Mouse (Mus musculus) left cerebral cortex, adult 11 months (tissue): ENCODE measurements at regions not wholly inside any gene's neighbourhood (a gene's known extent, or its start where the extent isn't known, plus 50 kb on each side); places are given as distances from the start of the nearest gene placed in this dataset.

Source experiments
- DNase-seq: peaks from one replicate; pipeline ENCODE4 v3.0.0; 2022; ENCODE audit warnings: low spot score

DNA sequence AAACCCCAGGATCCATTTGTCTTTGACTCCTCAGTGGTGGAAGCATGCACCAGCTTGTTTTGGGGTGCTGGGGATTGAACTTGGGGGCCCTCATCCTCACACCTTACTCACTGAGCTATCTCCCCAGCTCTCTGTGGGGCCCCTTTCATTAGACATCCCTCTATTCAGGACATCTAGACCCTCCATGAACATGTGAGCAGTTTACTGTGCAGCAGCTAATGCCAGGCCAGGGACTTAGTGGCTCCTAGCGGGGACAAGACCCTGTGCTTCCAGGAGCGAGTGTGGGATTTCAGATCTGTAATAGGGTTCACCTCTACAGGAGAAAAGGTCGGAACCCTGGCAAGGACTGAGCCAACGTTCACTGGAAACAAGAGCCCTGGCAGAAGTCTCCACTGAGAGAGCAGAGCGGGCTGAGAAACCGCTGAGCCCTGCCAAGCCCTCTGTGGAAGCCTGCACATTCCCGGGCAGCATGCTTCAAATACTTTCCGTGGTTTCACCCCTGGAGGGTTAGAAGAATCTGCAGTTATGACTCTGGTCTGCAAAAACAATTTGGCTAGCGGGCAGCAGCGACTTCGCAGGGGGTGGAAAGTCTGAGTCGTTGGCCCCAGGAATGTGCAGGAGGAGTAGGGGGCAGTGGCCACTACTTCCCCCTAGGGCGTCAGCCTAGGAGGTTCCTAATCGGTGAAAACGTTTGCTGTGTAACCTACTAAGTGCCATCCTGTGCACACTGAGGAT, 125.6 kb downstream of the Smad6 start:
- no peak for DNase-seq

DNA sequence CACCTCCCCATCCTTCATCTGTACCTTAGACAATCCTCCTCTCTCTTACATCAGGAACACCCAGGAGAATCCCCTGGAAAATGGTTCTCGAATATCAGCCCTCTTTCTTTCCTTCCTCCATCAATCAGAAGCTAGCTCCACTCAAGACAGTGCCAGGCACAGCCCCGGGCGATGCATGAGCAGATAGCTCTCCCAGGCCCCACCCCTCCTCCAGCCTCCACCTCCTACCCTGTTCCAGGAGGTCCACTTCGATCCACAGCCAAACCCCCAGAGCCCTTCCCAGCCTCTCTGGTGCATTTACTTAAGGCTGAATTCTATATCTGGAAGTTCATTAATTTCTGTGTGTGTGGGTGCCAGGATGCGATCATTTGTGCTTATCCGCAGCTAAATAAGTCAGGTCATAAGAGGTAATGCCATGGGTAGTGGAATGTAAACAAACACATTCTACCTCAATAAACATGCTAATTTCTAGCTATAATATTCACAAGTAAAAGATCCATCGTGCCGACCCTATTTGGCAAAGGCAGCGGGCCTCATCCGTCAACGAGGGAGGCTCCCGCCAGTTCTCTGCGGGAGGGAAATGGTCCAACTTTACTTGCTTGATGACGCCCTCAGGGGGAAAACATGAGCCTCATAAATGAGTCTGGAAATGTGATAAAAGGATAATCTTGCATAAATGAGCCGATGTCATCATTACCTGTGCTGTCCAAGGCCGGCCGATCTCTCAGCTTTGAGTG, 129.5 kb downstream of the Smad6 start:
- DNase-seq: no peak

DNA sequence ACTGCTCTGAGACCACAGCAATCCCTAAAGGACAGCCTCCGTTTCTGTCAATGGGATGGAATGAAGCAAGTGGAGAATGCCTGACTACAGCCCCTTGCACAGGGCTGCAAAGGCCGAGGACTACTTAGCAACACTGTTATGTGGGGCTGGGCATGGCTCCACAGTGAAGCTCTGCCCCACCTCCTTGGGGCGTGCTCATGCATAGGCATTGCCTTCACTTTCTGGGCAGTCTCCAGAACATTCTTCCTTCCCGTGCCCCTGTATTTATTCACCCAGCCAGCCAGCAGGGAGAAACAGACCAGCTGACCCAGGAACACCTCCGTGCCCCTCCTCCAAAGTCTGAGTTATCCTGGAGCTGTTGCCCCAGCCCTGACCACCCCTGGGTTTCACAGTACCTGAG, 131.1 kb downstream of the Smad6 start:
- no peak for DNase-seq

DNA sequence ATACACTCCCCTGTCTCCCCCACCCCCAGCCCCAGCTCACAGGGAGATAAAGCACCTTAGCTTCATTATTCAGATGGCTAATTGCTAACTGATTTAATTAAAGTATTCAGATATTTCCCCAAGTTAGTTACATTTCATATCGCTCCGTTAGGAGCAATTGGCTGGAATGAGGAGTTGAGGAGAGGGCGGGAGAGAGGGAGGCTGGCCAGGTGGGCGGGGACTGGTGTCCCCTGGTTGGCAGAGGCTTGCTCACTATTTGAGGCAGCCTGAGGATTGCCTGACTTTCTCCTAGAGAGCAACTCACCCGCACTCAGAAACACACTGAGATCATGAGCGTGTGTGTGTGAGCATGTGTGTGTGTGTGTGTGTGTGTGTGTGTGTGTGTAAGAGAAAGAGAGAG, 131.8 kb upstream of the Smad3 start:
- no peak for DNase-seq

DNA sequence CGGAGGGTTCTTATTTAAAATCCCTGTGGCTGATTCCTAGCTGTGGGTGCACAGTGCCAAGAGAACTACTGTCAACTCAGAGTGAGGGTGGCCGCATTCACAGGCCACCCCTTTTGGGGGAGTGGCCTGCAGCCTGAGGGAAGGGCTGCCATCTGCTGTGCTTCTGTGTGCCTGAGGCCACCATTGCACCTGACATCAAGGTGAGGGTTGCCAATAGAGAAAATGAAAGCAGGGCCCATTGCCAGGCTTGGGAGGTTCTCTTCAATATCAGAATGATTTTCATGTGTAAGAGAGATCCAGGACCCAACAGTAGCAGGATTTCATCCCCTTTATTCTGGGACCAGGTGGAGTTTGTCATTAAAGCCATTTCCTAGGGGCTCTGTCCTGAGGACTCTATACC, 127.2 kb upstream of the Smad3 start:
- no peak for DNase-seq

DNA sequence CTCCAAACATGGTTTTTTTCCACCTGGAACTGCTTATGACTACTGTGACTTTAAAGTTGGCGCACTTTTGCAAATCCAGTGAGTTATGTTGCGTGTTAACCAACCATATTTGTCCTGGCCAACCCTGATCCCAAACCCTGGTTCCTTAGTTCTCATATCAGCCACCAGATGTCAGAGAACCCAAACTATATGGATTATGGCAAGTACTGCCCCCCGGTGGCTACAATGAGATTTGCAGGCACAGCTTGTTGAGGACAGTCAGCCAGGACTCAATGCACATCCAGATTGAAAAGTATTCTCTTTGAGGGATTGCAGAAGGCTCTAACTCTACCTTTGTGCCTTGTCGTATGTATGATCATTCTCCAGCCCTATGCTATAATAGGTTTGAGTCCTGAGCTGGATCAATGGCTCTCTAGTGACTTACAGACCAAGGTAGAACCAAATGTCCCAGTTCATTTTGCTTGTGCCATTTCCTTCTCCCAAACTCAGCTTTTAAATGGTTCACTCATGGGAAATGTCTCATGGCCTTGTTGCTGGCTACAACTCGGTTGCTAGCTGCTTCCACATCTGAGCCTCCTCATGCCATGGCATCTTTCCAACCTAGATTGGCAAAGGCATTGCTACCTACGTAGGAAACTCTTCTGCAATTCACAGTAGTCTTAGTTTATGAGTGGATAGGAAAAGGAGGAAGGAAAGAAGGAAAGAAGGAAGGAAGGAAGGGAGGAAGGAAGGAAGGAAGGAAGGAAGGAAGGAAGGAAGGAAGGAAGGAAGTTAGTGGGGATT, 126.1 kb upstream of the Smad3 start:
- no peak for DNase-seq

DNA sequence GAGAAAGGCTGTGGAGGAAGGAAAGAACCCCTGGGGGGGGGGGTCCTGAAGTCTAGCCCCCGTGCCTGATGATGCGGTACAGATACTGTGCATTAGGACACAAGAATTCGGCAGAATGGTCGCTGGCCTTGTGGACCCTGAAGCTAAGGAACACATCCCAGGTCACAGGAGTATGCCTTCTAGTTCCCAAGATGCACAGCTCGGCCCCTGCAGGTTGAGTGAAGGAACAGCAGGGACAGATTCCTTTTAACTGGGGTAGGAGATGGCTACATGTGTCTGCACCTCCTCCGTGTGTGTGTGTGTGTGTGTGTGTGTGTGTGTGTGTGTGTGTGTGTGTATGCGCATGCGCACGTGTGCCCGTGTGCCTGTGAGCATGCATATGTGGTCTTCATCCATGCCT, 123.9 kb upstream of the Smad3 start:
- DNase-seq: no peak

DNA sequence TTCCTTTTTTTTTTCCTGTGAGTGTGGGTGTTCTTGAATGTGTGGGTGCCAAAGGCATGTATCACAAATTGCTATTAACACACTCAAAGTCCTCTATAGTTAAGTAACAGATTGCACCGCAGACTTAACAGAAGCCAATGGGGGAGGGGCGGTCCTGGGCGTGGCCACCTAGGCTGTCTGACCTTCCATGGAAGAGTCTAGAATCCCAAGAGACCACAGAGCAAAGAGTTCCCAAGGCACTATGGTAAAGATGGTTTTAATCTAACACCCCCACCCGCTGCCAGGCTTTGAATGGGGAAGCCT, 123.4 kb upstream of the Smad3 start:
- DNase-seq: no peak

DNA sequence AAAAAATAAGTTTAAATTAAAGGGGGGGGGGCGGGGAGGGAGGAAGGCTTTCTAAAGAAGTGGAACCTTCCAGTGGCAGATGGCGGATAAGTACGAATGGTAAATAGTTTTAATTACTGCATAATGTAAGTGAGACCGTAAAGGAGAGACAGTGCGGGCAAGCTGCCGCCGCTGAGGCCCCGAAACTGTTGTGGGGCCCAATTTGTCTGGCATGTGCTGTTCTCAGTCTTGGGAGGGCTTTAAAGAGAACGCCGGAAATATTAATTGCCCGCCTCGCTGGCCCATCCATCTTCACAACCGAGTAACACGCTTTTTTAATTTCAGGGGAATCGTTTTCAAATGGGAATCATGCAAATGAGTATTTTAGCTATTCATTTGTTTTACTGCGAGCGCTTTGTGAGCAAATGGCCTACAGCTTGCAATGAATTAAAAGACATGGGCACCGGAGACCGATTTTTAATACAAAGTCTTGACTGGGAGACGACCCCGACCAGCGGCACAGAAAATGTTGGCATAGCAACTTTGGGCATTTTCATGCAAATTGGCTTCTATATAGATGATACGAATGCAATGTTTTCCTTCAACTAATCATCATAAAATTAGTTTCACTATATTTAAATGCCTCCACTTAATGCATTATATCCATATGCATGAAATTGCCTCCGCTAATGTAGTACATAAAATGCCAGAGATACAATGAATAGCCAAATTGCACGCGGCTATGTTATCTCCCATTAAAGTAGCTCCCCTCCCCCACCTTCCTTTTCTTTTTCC, 122.9 kb upstream of the Smad3 start:
- no peak for DNase-seq

DNA sequence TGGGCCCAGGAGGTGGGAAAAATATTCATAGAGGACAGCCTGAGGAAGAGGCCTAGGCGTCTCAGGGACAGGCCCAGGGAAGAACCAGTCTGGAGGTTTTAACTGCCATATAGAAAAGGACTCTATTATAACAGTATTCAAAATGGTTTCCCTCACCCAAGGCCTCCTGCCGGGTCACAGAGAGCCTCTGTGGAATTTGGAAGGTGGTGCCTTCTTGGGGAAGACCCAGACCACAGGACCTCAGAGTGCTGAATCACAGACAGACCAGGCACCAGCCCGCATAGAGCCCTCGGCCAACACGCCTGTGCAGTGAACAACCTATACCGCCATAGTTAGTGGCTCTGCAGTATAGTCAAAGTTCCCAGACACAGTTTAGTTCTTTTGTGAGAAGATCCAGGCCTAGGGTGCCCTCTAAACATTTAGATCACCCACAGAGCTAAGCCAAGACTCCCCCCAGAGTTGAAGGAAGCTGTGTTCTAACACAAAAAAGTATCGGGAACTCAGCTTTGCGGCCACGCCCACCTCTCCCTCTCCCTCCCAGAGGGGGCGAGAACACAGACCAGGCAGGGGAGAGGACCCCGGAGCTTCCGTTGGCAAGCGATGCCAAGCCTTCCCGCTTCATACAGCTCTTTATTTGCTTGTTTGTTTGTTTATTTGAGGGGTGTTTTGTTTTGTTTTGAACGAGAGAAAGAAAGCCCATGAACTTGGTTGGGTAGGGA, 122.1 kb upstream of the Smad3 start:
- no peak for DNase-seq

DNA sequence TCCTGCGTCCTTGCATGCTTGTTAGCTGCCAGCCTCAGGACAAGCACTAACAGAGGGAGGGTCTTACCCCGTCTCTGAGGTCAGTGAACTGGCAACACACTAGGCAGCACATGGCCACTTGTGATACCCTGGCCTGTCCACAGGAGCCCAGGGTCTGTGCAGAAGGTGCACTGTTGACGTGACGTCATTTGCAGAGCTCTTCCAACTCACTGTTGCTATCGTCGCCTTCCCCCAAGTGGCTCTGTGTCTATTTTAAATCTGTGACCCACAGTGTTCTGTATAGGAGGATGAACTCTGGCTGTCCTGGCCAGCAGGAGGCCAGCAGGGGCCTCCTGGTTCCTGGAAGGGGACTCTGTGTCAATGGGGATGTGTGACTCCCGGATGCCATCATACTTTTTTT, 120.1 kb upstream of the Smad3 start:
- no peak for DNase-seq

DNA sequence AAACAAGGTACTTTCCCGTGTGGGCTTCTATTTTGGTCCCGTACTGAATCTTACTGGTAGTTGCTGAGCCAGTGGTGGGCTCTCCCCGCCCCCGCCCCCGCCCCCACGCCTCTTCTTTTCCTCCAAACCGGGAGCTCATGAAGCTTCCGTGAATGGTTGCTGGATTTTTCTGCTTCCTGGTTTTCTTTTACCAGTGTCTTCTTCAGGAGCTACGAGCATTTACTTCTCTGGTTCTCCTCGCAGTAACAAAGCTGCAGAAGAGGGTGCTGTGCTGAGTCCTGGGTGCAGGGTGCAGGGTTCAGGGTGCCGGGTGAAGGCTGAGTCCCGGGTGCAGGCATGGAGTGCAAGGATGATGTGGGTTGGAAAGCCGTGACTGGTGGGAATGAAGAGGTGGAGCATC, 119.1 kb upstream of the Smad3 start:
- no peak for DNase-seq

DNA sequence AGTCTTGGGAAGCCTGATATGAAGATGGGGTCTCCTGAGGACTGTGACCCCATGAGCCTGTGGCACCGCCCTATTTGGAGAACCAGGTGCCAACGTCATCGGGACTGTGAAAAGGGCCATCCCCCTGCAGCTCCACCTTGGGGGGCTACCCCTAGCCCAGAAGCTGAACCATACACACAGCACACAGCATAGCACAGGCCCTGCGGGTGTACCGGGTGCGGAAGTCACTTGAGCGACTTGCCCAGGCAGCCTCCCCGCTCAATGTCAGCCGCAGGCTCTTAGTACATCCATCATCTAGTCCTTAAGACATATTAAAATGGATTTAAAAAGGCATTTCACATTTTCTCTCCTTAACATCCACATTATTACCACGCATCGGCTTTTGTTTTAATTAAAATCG, 118.2 kb upstream of the Smad3 start:
- no peak for DNase-seq

DNA sequence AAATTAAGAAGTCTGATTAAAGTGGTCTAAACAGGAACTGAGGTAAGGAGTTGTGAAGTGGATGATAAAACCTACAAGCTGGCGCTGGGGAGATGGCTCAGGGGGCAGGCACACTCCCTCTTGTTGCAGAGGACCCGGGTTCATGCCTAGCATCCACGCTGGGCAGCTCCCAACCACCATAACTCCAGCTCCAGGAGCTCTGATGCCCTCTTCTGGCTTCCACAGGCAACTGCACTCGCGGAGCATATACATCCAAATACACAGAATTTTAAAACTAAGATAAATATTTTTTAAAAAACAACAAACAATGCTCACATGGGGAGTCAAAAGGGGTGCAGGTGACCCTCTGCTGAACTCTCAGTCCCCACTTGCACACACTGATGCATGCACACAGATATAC, 117.4 kb upstream of the Smad3 start:
- no peak for DNase-seq

DNA sequence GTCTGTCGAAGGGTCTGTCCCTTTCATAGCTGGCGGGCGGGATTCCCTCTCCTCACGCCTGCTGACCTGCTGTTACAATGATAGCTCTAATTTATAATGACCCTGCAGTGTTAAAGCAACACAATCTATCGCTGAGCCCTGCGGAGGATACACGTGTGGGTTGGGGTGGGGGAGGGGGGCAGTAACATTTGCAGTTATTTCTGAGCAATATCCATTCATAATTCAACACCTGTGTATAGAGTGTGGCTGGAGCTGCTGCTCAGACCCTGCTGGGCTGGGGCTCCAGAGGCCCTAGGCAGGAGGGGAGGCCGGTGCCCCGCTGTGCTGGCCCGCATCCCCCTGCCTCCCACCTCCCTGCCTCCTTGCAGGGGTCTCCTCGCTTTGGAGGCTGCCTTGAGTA, 106.6 kb upstream of the Smad3 start:
- no peak for DNase-seq

DNA sequence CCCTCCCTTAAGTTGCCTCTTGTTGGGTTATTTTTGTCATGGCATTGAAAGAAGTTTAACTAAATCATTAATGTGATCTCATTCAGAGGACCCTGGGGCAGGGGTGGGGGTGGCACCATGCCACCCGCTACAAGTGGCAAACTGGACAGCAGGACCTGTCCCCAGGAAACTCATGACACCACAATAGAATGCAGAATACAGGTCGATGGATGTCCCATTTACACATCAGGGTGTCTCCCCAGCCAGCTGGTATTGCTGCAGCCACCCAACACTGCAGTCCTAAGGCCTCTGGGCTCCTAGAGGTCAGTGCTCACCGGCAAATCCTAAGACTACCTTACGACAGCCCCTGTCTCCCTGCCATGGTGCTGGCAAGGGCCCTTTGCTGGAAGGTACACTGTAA, 105.5 kb upstream of the Smad3 start:
- no peak for DNase-seq

DNA sequence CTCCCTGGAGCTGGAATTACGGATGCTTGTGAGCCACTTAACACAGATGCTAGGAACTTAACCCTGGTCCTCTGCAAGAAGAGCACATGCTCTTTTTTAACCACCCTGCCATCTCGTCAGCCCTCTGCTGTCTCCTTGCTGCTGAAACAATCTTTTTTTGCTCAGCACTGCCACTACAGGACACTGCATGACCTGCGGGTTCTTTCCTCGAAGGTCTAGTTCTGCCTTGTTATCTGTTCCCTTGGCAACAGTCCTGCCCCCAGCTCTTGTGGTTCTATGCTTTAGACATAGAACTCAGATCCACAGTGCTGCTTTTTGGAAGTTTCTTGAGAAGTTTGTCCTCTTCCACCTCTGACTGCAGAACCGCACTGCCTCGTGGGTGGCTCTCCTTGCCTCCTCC, 104.6 kb upstream of the Smad3 start:
- DNase-seq: no peak

DNA sequence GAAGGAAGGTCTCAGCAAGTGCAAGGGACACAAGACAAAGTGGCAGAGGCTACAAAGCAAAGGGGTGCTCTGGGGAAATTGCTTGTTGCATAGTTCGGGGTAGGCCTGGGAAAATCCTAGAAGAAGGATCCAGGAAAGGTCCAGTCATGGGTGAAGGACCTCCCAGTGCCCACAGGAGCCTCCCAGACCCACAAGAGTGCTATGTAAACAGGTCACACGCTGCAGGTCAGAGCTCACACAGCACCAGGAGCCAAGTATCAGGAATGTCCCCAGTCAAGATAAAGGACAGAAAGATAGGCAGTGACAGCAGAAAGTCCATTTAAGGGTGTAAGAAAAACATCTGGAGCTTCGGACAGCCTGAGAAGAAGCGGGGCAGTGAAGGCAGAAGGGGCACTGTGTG, 103.6 kb upstream of the Smad3 start:
- no peak for DNase-seq

DNA sequence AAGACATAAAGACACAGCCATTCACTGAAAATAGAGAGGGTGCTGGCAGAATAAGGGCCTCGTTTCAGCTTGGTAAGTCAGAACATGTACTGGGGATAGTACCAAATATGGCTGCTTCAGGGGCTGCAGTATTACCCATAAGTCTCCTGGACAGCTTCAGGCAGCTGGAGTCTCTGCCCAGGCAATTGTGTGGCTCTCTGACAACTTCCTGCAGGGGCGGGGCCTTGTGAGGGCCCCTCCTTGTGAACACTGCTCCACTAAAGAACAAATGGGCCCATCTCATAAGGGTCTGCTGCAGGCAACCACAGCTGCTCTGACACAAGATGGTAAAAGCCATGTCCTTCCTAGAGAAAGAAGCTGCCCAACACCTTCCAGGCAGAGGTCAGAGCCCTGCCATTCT, 102.4 kb upstream of the Smad3 start:
- DNase-seq: no peak

DNA sequence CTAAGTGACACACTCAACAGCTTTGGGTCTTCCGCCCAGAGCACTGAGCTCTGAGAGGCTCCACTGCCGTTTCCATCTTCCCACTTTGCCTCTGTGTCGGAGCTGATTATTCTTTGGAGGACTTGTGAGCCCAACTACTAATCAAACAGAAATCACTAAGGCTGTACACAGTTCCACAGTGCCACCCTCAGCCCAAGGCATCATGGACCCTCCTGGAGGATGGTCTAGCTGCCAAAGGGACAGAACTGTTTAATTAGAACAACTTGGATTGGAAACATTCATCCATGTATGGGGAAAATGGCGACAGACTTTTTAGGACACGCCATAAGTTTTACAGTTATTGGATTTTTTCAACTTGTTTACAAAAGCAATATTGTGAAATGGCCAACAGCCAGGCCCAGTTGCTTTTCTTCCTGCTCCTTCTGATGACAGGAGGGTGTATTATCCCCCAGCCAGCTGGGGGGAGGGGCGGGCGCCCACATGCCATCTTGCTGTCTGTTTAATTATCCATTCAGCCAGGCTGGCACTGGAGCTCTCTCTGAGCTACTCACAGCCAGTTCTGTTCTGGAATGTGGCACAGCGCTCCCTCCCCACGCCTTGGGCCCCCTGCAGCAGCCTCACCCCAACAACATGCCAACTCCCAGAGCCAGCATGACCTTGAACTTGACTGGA, 98.4 kb upstream of the Smad3 start:
- DNase-seq: no peak

DNA sequence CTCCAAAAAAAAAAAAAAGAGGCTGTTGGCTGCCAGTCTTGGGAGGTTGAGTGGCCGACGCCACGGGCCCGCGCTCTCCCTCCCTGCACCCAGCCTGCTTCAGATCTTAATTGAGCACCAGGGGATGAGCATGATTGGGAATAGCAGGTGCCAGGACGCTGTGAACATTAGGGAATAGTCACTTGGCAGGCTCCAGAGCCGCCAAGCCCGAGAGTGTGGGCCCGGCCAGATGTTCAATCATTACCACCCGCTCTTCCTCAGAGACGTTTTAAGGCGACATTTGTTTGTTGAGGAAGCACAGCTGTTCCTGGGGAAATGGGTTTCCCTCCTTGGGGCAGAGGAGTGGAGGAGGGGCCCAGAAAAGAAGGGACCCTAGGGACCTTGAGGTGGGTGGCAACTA, 94.0 kb upstream of the Smad3 start:
- DNase-seq: no peak
